Mouse (Mus musculus): ENCODE measurements at regions not wholly inside any gene's neighbourhood (a gene's known extent, or its start where the extent isn't known, plus 50 kb on each side); places are given as distances from the start of the nearest gene placed in this dataset.

DNA sequence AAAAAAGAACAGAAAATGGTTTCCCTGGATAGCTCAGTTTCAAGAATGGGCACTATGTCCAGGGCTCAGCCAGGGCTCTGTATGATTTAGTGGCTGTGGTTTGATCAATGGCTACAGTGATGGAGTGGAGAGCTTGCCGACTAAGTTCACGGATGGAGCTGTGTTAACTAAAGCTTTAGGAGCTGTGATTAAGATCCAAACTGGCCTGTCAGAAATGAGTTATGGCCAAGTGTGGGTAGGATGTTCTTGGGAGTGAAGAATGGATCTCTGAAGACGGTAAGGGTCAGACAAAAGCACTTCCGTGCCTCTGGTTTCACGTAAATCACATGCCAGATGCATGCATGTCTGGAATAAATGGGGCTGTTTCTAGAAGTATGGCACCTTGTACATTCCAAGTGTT lies 447.9 kb upstream of the Adamts9 start:
- DNase-seq, result no peak

DNA sequence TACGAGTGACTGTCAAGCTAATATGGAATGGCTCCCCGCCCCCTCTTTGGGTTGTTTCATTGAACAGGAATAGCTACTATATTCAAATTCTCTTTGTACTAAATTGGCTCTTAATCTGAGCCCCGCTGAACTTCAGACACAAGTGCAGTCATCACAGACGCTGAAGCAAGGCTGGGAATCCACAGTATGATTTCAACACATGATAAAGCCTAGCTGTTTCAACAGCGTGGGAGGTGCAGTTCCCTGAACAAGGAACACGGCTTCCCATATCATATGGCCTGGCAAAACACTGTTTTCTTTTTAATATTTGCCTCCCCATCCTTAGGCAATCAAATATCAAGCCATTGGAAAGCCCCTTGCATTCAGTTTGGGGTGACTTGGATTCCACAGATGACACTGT lies 428.0 kb upstream of the Adamts9 start:
- DNase-seq, result no peak

DNA sequence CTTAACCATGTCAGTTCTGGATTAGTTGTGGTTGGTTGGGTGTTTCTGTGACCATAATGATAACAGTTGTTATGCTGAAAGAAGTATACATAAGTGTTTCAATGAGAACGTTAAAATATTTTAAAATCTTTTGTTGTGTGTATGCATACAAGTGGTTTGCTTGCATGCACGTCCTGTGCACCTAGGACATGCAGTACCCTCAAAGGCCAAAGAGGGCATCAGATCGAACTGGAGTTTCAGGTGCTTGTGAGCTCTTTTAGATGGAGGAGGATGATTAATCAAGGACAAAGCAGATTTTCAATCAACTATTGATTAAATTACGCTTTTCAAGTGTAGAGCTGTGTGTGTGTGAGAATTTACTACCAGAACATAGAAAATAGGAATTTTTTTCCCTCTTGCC lies 420.6 kb upstream of the Adamts9 start:
- DNase-seq, result no peak

DNA sequence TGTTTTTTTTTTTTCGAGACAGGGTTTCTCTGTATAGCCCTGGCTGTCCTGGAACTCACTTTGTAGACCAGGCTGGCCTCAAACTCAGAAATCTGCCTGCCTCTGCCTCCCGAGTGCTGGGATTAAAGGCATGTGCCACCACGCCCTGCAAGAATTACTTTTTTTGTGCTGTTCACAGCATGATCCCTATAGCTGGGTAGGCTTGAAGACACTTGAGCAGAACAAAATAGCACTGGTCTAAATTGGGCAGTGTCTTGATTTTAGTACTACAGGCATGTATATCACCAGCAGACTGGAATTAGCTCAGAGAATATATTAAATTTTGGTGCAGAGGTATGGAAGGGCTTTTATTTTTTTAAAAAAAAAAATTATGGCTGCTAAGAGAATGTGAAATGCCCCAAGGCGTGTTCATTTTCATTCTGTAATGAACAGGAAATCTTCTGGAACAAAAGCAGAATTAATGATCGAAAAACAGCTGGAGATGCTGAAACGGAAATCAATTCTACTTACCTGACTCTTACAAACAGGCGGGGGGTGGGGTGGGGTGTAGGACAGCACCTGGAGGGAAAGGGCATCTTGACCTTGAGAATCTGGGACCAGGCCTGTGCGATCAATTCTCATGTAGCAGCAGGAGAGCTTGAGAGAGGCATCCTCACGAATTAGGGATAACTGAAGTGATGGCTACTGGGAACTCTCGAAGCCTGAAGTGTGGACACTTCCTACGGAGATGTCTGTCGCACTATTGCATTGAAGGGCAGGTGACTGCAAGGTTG lies 410.2 kb upstream of the Adamts9 start:
- no peak for DNase-seq

DNA sequence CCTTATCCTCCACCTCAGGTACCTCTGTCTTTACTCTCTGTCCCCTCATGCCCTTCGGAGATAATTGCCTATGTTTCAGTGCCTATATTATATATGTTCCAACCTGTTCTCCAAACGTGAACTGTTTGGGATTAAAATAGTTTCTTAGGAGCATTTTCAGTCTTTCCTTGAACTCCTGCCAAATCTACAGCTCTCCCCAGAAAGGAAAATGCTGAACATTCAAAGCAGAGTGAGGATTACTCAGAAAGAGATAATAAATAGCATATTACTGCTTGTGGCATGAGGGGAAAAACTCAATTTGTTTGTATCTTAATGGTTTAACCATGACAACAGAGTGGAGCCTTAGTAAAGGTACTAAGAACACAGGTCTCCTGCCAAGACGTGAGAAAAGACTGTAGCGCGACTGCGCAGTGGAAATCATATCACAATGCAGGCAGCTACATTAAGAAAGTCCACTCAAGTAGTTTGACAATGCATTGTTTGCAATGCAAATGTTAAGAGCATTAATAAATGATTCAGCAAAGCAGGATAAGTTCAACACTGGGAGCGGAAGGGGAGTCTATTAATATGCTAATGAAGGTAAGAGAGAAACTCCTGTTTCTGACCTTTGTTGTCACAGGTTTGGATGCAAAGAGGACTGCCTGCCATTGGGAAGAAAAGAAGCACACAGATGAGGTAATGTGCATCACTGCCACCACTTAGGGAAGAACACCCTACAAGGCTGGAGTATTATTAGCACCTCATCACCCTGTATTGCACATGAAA lies 406.8 kb upstream of the Adamts9 start:
- no peak for DNase-seq

DNA sequence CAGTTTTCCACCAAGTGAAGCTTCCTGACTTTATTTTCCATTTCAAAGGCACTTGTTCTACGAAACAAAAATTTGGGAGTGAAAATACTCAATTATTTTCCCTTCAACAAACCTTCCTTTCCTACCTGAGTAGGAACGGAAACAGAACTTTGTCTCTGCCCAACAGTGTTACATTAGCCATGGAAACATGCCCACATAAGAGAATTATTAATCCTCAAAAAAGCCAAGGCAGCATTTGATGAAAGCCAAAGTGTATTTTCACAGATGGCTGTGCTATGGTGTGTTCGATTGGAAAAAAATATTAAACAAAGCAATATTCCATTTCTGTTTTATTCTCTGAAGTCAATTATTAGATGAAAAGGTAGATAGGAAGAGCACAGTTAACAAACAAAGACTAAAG lies 404.8 kb upstream of the Adamts9 start:
- DNase-seq, result no peak

DNA sequence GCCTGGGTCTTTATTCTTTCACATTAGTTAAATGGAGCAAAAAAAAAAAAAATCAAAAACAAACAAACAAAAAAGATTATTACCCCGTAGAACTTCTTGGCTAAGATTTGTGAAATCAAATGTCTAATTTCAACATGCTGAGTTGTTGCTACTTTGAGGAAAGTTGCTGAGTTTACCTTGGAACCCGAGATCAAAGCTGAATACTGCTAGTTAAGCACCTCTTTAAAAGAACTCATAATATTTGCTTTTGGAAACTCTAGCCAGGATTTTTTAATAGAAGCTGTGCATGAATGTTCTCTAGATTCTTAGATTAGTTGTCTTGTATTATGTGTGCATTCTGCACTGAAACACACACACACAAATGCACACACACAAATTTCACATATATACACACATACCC lies 385.4 kb upstream of the Adamts9 start:
- DNase-seq, result no peak

DNA sequence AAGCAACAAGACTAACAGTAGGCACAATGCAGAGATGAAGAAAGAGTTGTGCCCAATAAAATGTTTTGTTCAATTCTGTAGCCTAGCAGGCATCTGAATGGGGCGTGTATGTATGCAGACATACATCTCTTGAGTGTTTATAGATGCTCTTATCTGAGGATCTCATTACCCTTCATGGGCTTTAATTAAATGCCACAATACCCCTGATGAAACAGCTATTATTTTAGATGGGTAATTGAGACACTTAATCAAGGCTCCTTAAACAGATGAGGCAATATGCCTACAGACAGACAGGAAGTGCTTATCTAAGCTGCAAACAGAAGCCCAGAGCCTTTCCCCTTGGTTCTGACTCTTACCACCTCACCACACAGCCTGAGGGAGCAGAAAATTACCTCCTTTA lies 384.6 kb upstream of the Adamts9 start:
- DNase-seq, result no peak

DNA sequence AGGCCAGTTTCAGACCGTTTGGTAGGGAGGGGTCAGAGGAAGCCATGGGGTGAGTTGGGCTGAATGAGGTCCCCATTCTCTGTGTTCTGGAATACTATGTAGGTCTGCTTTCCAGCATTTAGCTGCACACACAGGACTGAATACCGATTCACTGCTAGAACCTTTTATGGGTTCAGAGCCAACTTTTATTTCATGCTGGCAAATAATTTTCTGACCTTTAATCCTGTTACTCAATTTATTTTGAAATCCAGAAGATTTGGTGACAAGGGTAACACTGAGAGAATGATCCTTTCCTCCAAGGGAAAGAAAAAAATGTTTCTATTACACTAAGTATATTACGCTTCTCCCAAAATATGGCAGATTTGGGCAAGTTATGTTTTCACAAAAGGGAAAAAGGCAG lies 380.6 kb upstream of the Adamts9 start:
- DNase-seq, result no peak

DNA sequence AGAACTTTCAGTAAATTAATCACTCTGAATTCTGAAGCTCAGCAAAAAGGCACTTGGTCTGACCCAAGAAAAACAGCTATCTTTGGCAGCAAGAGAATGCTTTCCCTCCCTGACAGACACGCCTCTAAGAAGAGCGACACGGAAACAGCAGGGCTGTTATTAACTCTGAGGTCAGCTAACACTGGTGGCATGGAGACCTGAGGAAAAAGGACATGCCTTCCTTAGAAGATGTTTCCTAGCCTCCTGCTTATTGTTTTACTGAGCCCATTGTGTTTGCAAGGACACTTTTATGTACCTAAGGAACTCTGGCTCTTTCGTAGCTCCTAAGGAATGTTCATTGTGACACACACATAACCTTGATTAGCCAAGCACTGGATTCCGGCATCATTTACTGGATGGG lies 371.3 kb upstream of the Adamts9 start:
- no peak for DNase-seq

DNA sequence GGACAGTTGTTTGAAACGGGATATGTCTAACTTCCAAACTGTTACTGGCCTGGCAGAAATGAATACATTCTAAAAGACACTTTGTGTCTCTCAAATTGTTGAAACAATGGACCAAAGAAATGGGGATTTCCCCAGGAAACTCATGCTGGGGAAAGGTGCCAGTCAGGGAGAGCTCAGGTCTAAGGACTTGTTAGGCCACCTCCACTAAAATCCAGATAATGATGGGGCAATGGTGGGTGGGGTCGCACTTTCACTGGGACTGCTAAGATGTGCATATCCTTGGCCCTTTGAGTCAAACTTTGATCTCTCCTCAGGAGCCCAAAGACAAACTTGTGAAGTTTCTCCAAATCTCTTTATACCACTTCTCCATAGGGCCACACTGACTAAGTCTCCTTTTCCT lies 361.9 kb upstream of the Adamts9 start:
- no peak for DNase-seq

DNA sequence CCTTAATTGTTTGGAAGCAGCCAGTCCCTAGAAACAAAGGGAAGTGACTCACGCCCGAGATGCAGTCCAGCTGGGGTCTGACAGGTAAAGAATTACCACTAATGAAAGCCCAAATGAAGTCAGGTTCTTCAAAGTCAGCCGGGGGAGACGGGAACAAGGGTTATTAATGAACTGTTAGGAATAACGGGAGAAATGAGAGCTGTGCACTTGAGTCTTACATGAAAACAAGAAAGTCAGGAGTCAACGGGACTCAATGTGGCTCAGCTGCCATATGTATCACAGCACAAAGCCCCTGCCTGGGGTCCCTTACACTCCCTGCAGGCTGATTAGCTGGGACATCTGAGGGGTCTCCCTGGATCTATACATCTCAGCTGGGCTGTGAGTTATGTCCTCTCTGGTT lies 354.7 kb upstream of the Adamts9 start:
- DNase-seq, result no peak

DNA sequence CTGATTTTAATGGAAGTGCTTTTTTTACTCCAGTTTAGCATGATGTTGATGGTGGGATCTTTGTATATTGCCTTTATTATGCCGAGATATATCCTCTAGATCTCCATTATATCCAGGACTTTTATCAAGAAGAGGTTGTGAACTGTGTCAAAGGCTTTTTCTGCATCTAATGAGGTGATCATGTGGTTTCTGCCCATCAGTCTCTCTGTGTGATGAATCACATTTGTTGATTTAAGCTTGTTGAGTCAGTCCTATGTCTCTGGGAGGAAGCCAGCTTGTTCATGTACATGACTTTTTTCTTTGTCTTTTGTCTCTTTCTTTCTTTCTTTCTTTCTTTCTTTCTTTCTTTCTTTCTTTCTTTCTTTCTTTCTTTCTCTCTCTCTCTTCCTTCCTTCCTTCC lies 348.4 kb upstream of the Adamts9 start:
- DNase-seq, result no peak

DNA sequence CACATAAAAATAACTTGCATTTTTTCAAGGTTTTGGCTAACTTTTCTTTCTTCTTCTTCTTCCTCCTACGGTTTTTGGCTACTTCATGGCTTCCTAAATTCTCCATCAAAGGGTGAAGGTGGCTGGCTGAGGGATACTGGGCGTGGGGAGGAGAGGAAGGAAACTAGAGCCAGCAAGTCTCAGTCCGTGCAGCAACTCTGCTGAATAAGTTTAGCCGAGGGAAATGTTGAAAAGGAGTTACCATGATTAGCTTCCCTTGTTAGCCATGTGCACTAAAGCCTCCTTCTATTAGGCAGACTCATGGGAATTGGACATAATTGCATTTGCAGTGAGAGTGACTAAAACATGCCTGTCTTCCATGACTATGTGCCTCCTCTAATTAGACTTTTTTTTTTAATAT lies 345.1 kb upstream of the Adamts9 start:
- no peak for DNase-seq

DNA sequence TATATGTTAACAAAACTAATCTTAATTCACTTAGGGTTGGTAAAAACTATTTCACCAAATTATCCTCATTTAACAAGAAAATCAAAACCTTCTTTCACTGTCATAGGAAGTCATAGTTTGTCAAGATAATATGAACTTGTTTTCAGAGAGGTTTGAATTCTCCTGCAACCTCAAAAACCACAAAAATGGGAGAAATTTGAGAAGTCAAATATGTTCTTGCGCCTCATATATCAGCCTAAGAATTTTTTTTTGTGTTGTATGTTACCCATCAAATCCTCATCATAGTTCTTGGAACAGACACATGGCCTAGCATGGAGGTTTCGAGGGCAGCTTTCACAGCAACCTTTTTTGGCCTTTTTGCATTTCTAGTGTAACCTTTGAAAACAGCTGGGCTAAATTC lies 342.5 kb upstream of the Adamts9 start:
- DNase-seq, result no peak

DNA sequence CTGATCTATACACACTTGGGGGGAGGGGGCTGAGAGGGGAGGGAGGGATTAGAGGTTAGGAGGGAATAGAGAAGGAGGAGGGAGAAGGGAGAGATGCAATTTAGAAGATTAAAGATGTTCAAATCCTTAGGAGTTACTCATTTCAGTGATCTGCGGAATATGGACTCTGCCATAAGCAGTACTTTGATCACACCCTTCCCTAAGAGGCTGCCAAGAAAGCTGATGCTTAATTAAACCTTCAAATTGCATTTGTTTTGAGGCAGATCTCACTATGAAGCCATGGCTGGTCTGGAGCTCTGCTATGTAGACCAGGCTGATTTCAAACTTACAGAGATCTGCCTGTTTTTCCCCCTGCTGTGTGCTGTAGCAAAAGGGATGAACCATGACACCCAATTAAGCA lies 338.2 kb upstream of the Adamts9 start:
- DNase-seq, result no peak

DNA sequence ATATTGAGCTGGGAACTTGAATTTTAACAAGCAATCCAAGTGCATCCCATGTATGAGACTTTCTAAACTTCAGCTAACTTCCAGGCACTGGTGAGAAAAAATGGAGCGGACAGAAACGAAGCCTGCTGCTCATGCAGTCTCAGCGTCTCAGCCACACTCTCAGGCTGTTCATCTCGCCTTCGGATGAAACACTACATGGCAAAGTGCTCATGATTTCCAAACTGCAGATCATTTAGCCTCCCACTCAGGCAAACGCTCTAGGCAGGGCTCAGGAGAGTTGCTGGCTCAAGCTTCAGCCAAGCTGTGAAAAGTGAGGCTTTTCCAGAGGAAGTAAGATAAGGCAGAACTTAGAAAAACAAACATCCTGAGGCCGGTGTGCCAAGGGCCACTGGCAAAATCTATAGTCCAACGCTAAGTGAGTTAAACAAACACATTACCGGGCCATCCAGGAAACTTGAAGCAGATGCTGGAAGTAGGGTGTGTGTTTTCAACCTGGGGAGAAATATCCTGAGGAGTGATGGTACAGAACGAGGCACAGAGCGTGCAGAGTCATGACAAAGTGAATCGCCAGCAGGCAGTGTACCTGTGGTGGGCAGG lies 330.7 kb upstream of the Adamts9 start:
- DNase-seq, result peak; percentile 16

DNA sequence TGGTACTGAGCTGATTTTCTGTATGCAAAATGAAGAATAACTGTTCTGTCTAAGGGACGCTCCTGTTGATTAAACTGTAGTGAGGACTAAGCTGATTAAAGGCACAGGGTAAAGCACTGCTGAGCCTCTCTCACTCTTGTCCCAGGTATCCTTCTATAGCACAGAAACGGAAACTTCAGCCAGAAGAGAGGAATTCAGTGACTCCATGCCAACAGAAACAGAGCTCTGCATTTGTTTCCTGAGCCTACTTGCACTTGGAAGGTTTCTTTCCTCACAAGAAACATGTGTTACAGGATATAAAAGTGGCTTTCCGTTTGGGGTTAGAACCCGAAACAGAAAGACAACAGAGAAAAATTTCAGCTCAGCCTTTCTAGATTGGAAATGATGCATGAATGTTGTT lies 328.9 kb upstream of the Adamts9 start:
- no peak for DNase-seq

DNA sequence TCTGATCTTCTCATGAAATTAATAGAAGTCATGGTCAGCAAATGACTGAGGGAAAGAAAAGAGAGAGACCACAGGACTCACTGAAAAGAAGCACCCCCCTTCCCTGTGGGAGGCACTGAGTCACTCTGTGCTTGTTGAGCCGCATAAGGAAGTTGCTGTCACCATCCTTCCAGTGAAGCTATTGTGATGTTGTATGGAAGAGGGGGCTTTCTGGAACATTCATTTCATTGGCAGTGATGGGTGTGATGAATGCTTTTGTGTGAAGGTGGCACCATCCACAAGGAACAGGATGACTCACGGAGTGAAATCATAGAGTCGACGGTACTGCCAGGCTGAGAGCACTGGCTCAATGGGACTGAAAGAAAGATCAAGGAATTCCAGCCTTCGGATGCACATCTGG lies 323.5 kb upstream of the Adamts9 start:
- DNase-seq, result no peak

DNA sequence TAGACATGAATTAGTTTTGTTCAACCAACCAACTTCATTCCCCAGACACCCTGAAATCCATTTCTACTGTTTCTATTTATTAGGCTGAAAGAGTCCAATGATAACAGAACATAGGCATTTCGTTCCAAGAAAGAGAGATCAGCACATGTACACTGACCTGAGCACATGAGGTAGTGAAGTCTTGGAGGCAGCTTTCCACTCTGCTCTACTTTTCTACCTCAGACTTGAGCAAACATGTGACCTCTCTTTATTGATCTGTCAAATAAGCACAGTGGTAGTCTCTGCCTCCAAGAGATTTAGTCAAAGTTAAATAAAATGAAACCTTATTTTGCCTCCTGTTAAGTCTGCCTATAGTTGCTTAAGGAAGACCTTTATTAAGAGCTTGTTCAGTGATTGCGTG lies 321.9 kb upstream of the Adamts9 start:
- DNase-seq, result no peak

DNA sequence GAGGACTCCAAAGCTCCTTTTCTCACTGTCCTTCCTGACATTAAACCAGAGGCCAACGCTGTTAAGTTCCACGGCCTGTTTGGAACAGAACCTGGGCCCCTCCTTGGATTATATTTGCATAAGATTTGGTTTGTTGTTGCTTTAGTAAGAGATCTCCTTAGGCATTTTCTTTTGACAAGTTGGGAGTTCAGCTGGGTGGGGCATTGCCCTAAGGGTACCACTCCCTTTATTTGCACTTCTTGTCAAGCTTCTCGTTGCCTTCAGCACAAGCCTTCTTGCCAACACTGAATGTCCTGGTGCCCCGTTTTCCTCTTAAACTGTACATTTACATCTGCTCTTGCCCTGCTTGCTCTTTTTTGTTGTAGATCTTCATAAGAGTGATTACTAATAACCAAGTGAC lies 317.5 kb upstream of the Adamts9 start:
- no peak for DNase-seq

DNA sequence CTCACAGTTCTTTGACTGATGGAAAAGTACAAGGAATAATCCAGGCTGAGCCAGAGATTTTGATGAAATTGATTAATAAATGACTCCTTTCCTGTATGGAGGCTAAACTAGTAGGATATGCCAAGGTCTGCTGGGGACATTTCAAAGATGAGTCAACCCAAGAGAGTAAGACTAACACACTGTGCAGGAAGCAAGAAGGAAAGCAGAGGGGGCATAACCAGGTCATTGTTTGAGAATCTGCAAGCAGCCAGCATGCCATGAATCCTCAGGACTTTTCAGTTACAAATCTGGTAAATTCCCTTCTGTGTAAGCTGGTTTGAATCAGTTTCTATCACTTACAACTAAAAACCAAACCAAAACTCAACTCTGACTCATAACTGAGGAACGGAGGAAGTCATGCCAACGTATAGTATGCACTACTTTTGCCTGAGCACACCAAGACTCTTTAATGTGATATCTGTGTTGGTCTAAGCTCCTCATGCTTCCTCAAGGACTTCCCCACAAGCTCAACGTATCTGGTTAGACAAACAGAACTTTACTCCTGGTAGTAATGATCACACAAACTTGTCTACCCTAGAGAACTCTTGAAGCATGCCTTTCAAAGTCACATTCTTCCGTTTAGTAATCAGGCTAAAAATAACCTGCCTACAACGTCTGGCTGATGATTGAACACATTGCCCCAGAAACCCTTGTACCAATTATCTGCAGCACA lies 314.0 kb upstream of the Adamts9 start:
- no peak for DNase-seq

DNA sequence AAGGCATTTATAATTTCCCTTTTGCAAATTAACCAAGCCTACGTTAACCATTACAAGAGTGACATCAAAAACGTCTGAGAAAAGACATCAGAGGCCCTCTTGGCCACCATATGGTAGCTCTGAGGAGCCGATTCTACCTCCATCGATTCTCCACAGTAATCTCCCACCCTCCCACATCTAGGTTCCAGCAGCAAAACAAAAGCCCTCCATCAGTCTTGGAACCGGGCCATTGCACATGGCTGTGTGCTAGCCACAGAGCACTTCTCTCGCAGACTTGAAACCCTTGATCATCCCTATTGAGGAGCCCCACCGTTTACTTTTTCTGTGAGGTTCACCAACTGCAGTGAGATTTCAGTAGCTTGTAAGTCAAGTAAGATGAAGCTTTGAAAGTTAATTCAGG lies 310.5 kb upstream of the Adamts9 start:
- DNase-seq, result no peak

DNA sequence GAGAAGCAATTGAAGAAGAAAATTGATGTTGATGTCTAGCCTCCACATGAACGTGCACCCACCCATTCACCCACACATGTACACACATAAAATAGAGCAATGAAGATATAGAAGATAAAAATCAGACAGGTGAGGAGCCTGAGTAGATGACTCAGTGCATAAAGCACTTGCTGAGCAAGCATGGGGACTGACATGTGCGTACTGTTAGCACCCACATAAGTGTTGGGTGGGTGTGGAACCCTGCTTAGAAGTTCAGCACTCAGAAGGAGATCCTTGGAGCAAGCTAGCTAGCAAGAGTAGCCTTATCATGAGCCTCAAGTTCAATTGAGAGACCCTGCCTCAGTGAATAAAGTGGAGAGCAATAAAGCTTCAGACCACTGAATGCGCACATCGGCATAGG lies 305.7 kb upstream of the Adamts9 start:
- DNase-seq, result no peak

Data from right cerebral cortex, postnatal 25 days (tissue).